Mouse (Mus musculus) hindbrain, embryonic 14.5 days (tissue): Measurements from ENCODE around the gene Gm28051. TPM values are rescaled to one million over a fixed set of nuclear protein-coding genes. Genes with fewer than 3 reads are reported as not detected.
A peak's percentile ranks its signal among the peaks of the same experiment; 100 is the strongest.

ENCODE experiments used
- ATAC-seq: fragments of 200-750 bp; cut with Nextera tagmentation; 2 replicates; pipeline ENCODE4 v1.8.0; 2017; ENCODE audit warnings: moderate number of reproducible peaks, mild to moderate bottlenecking, moderate TSS enrichment, moderate library complexity; ENCODE audit not compliant: low FRiP score
- DNase-seq: peaks from one replicate; pipeline ENCODE4 v3.0.0-alpha.2; 2015; ENCODE audit warnings: low spot score
- H3K27ac ChIP-seq: fragments of 300-500 bp; sonication (generic); 2 replicates; pipeline ENCODE4 v1.5.1; 2014; ENCODE audit warnings: mild to moderate bottlenecking, moderate library complexity
- H3K27me3 ChIP-seq: fragments of 300-500 bp; sonication (generic); 2 replicates; pipeline ENCODE4 v1.6.1; 2014; ENCODE audit warnings: mild to moderate bottlenecking, low read length, mixed read lengths; ENCODE audit not compliant: control insufficient read depth, insufficient read depth
- H3K36me3 ChIP-seq: fragments of 300-500 bp; sonication (generic); replicated peaks from 2 replicates; pipeline ENCODE4 v1.6.1; 2014; ENCODE audit not compliant: control insufficient read depth, insufficient read depth
- H3K4me1 ChIP-seq: fragments of 300-500 bp; sonication (generic); replicated peaks from 2 replicates; pipeline ENCODE4 v1.6.1; 2014; ENCODE audit warnings: antibody characterized with exemption, low read length, mixed read lengths; ENCODE audit not compliant: control insufficient read depth, insufficient read depth
- H3K4me2 ChIP-seq: fragments of 300-500 bp; sonication (generic); replicated peaks from 2 replicates; pipeline ENCODE4 v1.6.1; 2014; ENCODE audit warnings: mild to moderate bottlenecking, moderate library complexity
- H3K4me3 ChIP-seq: fragments of 300-500 bp; sonication (generic); replicated peaks from 2 replicates; pipeline ENCODE4 v1.5.1; 2014; ENCODE audit warnings: mild to moderate bottlenecking, low read length
- H3K9ac ChIP-seq: fragments of 300-500 bp; sonication (generic); 2 replicates; pipeline ENCODE4 v1.6.1; 2014
- H3K9me3 ChIP-seq: fragments of 300-500 bp; sonication (generic); 2 replicates; pipeline ENCODE4 v1.6.1; 2016; ENCODE audit warnings: low read length; ENCODE audit not compliant: control insufficient read depth
- WGBS: fragments of 180-500 bp; shearing (Covaris S2); extraction: QIAGEN DNeasy Blood & Tissue Kit; methylation state at CpG from one replicate; pipeline ENCODE4 v1.1.7; 2014; 5-methylcytosine and 5-hydroxymethylcytosine counted together
- polyA plus RNA-seq: library from polyadenylated mRNA; unstranded; fragments of >200 nt; fragmentation: Nextera tagmentation; extraction: Ambion mirVana; gene quantifications from 2 replicates; pipeline ENCODE4 v1.2.1, GENCODE M21; 2014

Gene Gm28051
- polyA plus RNA-seq, 1 experiment from 2014 or later: not detected

DNA sequence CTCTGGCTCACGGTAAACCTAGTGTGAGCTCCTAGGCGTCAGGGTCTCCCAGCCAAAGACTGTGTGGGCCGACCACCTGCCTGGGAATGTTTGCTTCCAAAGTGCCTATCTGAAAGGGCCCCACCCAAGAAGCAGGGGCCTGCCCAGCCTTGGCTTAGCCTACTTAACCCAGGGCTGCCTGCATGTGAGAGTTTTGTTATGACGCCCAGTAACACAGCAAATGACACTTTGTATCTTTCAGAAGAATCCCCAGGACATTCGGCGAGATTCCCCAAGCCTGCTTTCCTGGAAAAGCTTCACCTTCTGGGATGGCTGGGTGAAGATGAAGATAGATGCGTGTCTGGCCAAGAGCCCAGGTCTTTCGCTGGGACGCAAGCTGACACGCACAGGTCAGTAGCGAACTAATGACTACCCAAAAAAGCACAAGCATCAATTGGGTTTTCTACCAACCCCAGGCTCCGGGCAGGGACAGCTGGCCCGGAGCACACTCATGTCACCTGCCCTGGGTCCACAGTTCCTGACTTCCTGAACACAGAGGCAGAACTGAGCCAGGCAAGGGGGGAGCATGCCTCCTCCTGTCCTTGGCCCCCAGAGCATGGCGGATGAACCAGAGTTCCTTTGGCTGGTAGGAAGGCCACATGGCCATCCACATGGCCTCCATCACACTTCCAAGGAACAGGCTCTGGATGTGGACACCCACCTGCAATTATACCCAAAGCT lies 60.8 kb downstream of the Gm28051 start:
- Histone ChIP-seq H3K4me1 (peaks cover 22% of the 10 kb centered on the region), H3K4me2 (no peak overlapping the region), H3K4me3 (no peak overlapping the region), H3K27ac (no peak overlapping the region), H3K27me3 (no peaks in the 10 kb centered on the region), H3K36me3 (no peaks in the 10 kb centered on the region), H3K9me3 (no peaks in the 10 kb centered on the region), H3K9ac (no peak overlapping the region)
- WGBS: 88% methylated on average over 14 of the region's 14 CpGs
- DNase-seq (no peak), ATAC-seq (no peak)

DNA sequence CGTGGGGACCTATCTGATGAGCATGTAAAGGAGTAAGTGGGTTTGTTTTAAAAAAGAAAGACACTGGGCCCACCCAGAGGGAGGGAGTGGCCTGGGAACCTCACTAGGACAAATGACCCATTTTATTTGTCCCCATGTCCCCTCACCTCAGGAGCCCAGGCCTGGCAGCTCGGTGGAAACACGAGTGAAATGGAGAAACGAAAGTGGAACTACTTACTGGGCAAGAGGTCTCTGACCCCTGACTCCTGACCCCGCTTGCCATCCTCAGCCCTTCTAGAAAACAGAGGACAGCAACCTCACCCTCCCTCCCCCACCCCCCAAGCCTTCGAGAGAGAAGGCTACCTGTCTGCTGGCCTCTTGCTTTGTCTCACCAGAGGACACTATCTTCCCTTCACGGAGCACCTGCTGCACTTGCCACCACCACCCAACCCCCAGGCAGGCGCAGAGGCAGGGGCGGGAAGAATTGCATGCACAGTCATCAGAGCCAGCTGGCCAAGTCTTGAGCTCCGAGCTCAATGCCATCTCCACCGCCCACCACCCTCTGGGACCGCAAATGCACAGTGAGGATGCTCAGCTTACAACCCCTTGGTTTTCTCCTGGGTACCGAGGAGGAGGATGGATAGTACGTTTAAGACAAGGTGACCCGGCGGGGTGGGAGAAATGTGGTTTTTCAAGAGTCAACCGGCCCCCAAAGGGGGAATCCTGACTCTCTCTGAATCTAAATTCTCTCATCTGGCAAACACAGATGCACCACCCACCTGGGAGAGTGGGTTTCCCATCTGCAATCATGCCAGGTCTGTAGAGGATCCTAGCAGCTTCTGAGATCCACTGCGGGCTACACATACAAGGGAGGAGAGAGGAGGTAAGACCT lies 62.0 kb downstream of the Gm28051 start:
- no peak overlapping the region for H3K4me2 ChIP-seq
- H3K4me1 ChIP-seq: peaks cover 22% of the 10 kb centered on the region
- no peak overlapping the region for H3K9ac ChIP-seq
- DNase-seq (no peak), ATAC-seq (no peak)
- H3K27ac ChIP-seq: no peak overlapping the region
- no peaks in the 10 kb centered on the region for H3K36me3 ChIP-seq
- no peak overlapping the region for H3K4me3 ChIP-seq
- no peaks in the 10 kb centered on the region for H3K9me3 ChIP-seq
- H3K27me3 ChIP-seq: no peaks in the 10 kb centered on the region
- WGBS: 51% methylated on average over 18 of the region's 18 CpGs

DNA sequence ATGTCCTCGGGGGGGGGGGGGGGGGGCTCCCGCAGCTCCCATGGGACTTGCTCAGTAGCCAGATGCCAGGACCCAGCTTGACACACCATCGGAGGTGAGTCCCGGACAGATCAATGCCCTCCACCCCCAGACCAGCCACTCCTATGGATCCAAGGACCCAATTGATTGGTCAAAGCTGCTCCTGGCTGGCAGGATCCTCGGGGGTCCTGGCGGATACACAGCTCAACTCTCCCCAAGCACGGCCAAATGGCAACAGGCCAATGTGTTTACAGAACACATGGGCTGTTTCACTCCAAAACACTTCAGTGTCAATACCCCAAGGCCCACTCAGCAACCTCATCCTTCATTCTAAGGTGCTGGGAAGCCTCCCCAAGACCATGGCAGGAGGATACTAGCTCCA lies 65.8 kb downstream of the Gm28051 start:
- WGBS: 77% methylated on average over 6 of the region's 7 CpGs
- H3K4me1 ChIP-seq: peaks cover 10% of the 10 kb centered on the region; the same call in 1 of the 2 replicates
- no peak overlapping the region for H3K4me3 ChIP-seq
- H3K4me2 ChIP-seq: no peak overlapping the region
- H3K27me3 ChIP-seq: no peaks in the 10 kb centered on the region
- no peaks in the 10 kb centered on the region for H3K9me3 ChIP-seq
- no peaks in the 10 kb centered on the region for H3K36me3 ChIP-seq
- ATAC-seq (0 out of 2 replicates have a peak, but pooled peaks have one; percentile 12), DNase-seq (no peak)
- no peak overlapping the region for H3K27ac ChIP-seq
- no peak overlapping the region for H3K9ac ChIP-seq

DNA sequence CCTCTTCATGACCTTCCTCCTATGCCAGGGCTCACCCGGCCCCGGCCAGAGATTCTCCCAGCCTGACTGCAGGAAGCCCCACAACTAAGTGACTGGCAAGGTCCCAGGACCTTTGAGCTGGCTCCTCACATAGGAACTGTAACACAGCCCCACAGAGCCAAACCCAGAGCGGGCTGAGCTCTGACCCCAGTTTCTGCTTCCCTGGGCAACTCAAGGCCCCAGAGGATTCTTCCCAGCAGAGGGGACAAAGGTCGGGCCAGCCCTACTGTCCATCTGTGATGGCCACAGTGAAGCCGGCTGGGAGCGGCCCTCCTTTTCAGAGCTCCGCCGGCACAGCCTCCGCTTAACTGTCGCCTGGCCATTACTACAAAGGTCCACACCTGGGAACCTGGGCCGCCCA lies 66.4 kb downstream of the Gm28051 start:
- H3K36me3 ChIP-seq: no peaks in the 10 kb centered on the region
- ATAC-seq (no peak), DNase-seq (no peak)
- no peak overlapping the region for H3K9ac ChIP-seq
- no peak overlapping the region for H3K4me3 ChIP-seq
- H3K4me2 ChIP-seq: no peak overlapping the region
- no peak overlapping the region for H3K27ac ChIP-seq
- no peaks in the 10 kb centered on the region for H3K27me3 ChIP-seq
- H3K4me1 ChIP-seq: peaks cover 11% of the 10 kb centered on the region; the same call in 1 of the 2 replicates
- H3K9me3 ChIP-seq: no peaks in the 10 kb centered on the region
- WGBS: 46% methylated on average over 11 of the region's 11 CpGs

DNA sequence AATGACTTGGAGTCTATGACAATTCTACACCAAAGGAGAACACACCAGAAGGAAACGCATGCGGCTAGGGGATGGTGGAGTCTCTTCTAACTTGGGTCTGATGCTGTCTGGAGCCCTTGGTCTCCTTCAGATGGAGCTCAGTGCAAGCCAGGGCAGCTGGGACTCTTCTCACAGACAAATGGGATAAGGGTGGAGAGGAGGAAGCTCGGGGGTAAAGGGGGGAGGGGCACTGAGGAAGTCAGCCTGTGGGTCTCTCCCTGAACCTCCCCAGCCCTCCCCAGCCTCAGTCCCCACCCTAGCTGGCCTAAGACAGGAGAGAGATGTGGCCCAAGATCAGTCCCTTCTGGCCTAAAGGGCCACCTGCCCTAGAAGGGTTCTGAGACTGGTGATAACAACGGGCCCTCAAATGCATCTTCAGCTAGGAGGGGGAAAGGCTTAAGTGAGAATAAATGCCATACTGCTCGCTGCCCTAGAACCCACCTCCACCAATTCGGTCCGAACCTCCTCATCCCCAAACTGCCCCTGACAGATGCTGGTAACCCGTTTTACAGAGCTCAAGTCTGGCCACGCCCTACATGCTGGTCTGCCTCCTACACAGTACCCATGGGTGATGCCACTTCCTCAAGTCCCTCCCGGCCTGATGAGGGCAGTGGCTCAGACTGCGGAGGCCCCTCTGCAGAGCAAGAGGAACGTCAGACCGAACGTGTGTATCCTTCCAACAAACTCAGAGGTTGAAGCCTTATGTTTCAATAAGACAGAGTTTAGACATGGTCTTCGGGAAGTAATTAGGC lies 67.6 kb downstream of the Gm28051 start:
- DNase-seq: no peak
- peaks cover 16% of the 10 kb centered on the region for H3K4me1 ChIP-seq
- no peak overlapping the region for H3K4me2 ChIP-seq
- H3K4me3 ChIP-seq: no peak overlapping the region
- 89% methylated on average over 15 of the region's 15 CpGs for WGBS
- no peaks in the 10 kb centered on the region for H3K36me3 ChIP-seq
- ATAC-seq: no peak
- no peaks in the 10 kb centered on the region for H3K9me3 ChIP-seq
- no peaks in the 10 kb centered on the region for H3K27me3 ChIP-seq
- no peak overlapping the region for H3K9ac ChIP-seq
- no peak overlapping the region for H3K27ac ChIP-seq

DNA sequence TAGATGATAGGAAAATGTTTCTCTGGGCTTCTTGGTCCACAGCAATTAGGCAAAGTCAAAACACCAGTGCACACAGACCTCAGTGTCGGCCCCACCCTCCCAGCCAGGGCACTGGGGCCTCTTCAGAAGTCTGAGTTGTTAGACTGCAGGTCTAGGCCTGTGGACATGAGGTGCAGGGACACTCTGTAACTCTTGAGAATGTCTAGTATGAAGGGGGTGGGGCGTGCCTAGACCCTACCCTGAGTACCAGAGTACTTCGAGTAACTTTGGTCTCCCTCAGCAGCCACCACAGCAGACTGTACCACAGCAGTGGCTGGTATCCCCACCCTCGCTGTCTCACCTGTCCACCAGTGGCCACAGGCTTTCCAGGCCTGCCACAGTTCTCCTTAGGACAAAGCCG lies 71.2 kb downstream of the Gm28051 start:
- ATAC-seq (no peak), DNase-seq (no peak)
- WGBS: 97% methylated on average over 5 of the region's 5 CpGs
- H3K27me3 ChIP-seq: no peaks in the 10 kb centered on the region
- no peak overlapping the region; the same call in 1 of the 2 replicates for H3K27ac ChIP-seq
- H3K4me1 ChIP-seq: peaks cover 27% of the 10 kb centered on the region
- no peak overlapping the region for H3K4me2 ChIP-seq
- no peaks in the 10 kb centered on the region for H3K36me3 ChIP-seq
- no peaks in the 10 kb centered on the region for H3K9me3 ChIP-seq
- H3K9ac ChIP-seq: no peak overlapping the region
- H3K4me3 ChIP-seq: no peak overlapping the region

DNA sequence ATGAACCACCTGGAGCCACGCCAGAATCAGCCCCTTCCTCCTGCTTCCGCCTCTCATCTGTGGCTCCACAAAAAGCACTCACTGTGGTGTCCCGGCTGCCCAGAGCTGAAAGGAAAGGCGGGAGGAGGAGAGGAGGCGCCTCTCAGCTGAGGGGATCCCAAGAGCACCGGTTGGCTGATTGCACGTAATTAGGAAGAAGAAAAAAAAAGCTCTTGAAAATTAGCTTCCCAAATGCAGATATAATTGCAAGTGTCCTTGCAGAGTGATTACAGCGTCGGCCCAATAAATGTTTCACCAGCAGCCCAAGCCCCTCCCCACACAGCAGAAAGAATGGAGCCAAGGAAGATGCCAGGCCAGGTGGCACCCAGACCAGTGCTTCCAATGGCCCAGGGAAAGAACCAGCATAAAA lies 72.0 kb downstream of the Gm28051 start:
- peak overlapping the region; percentile 3; the same call in 1 of the 2 replicates for H3K4me2 ChIP-seq
- no peaks in the 10 kb centered on the region for H3K27me3 ChIP-seq
- no peak overlapping the region for H3K4me3 ChIP-seq
- 18% methylated on average over 9 of the region's 9 CpGs for WGBS
- H3K27ac ChIP-seq: peak overlapping the region; percentile 67
- peaks cover 27% of the 10 kb centered on the region for H3K4me1 ChIP-seq
- no peaks in the 10 kb centered on the region for H3K36me3 ChIP-seq
- ATAC-seq (no peak), DNase-seq (peak; percentile 40)
- no peaks in the 10 kb centered on the region for H3K9me3 ChIP-seq
- H3K9ac ChIP-seq: no peak overlapping the region

DNA sequence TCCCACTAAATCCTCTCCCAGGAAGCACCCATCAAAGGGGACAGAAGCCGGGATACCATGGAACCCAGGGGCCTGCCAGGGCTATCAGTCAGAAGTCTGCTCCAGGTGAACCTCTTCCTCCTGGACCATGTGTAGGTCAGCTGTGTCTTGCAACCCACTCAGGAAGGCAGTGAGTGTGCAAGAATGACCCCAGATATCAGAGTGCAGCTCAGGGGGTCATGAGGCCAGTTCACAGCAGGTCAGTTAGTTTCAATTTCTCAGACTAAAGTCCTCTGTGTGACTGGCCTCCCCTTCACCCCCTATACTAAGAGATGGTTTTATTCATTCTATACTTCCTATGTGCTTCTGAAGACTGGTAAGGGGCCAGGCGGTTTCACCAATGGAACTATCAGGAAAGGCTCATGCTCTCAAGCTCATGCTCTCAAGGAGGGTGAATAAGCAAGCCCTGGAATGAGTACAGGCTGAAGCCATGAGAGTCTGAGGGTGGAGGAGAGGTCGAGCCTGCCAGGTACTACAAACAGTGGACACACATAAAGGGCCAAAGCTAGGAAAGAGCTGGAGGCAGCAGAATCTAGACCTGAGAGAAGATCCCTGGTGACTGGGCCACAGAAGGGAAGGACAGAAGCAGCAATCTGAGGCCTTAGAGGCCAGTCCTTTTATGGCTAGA lies 72.7 kb downstream of the Gm28051 start:
- no peak overlapping the region for H3K4me3 ChIP-seq
- DNase-seq: no peak
- 80% methylated on average over 3 of the region's 3 CpGs for WGBS
- H3K9me3 ChIP-seq: no peaks in the 10 kb centered on the region
- peak overlapping the region; percentile 3; the same call in 1 of the 2 replicates for H3K4me2 ChIP-seq
- no peak for ATAC-seq
- no peaks in the 10 kb centered on the region for H3K27me3 ChIP-seq
- peak overlapping the region; percentile 63 for H3K27ac ChIP-seq
- H3K4me1 ChIP-seq: peaks cover 27% of the 10 kb centered on the region
- no peak overlapping the region; the same call in 1 of the 2 replicates for H3K9ac ChIP-seq
- H3K36me3 ChIP-seq: no peaks in the 10 kb centered on the region
